Mouse (Mus musculus): ENCODE measurements around the gene Rai1.

Gene Rai1

DNA sequence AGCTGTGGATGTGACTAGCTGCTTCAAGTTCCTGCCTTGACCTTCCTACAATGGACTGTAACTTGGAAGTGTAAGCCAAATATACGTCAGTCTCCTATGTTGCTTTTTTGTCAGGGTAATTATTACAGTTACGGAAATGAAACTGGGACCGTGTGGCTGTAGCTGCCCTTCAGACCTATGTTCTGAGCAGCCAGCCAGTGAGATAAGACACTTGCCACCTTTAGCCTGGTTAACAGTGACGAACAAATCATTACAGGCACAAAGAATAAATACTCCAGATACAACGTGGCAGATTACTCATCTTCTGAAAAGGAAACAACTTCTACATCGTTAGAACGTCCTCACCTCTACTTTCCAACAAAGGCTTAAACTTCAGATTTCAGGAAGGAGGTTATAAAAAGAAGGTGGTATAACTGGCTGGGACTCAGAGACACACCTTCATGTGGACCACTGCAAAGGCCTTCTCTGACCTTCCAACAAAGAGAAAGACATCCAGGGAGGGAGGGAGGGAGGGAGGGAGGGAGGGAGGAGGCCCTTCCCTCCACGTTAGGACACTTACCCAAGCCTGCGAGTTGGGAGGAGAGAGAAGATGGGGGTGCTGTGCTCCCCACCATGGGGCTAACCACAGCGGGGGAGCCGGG lies 139.8 kb downstream of the Rai1 start:
- Histone ChIP-seq H3K27me3 (ENCODE audit: insufficient read depth, low read length) (no peaks in the 10 kb centered on the region), H3K36me3 (ENCODE audit: insufficient read depth, low read length) (0 out of 2 replicates have a peak, but pooled peaks cover 14% of the 10 kb centered on the region), H3K4me3 (replicated peaks; ENCODE audit: low read length) (no peak overlapping the region), H3K9me3 (ENCODE audit: low read length) (no peaks in the 10 kb centered on the region), H3K4me1 (replicated peaks; ENCODE audit: low read depth, low read length) (peaks cover 26% of the 10 kb centered on the region)
- TF ChIP-seq CTCF (conservative IDR thresholded peaks at IDR 0.05; ENCODE audit: low read length) (no peak), NANOG (IDR thresholded peaks at IDR 0.05; ENCODE audit: borderline replicate concordance, low read length) (no peak), POU5F1 (IDR thresholded peaks at IDR 0.05; ENCODE audit: borderline replicate concordance, low read length) (no peak)

DNA sequence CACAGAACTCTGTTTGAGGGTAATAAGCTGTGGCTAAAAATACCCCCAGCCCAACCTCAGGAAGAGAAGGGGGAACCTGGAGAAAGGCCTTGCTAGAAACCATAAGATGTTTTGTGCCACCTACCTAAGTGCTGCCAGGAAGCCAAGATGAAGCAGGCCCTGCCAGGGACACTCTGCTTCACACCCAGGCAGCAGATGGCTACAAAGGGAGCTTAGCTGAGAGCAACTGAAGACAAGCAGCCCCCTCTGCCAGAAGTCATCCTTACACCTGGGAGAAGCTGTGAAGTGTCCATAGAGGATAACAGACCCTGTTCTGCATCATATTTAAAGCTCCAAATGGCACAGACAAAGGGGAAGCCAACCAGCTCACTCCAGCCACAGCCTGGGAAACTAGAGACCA lies 141.3 kb downstream of the Rai1 start:
- Histone ChIP-seq H3K27me3 (ENCODE audit: insufficient read depth, low read length) (no peaks in the 10 kb centered on the region), H3K9me3 (ENCODE audit: low read length) (no peaks in the 10 kb centered on the region), H3K4me1 (replicated peaks; ENCODE audit: low read depth, low read length) (peaks cover 26% of the 10 kb centered on the region), H3K36me3 (ENCODE audit: insufficient read depth, low read length) (0 out of 2 replicates have a peak, but pooled peaks cover 8% of the 10 kb centered on the region), H3K4me3 (replicated peaks; ENCODE audit: low read length) (no peak overlapping the region)
- TF ChIP-seq POU5F1 (IDR thresholded peaks at IDR 0.05; ENCODE audit: borderline replicate concordance, low read length) (no peak), NANOG (IDR thresholded peaks at IDR 0.05; ENCODE audit: borderline replicate concordance, low read length) (no peak), CTCF (conservative IDR thresholded peaks at IDR 0.05; ENCODE audit: low read length) (no peak)

- Histone ChIP-seq H3K4me1 (replicated peaks; ENCODE audit: low read depth, low read length) (peaks cover 26% of the 10 kb centered on the region), H3K9me3 (ENCODE audit: low read length) (no peaks in the 10 kb centered on the region), H3K36me3 (ENCODE audit: insufficient read depth, low read length) (no peaks in the 10 kb centered on the region), H3K4me3 (replicated peaks; ENCODE audit: low read length) (no peak overlapping the region), H3K27me3 (ENCODE audit: insufficient read depth, low read length) (no peaks in the 10 kb centered on the region)
- TF ChIP-seq CTCF (conservative IDR thresholded peaks at IDR 0.05; ENCODE audit: low read length), result no peak
- TF ChIP-seq NANOG (IDR thresholded peaks at IDR 0.05; ENCODE audit: borderline replicate concordance, low read length), result no peak
- no peak for TF ChIP-seq POU5F1 (IDR thresholded peaks at IDR 0.05; ENCODE audit: borderline replicate concordance, low read length)
These were observed 143.1 kb downstream of the Rai1 start for GRCm38 (mm10) chr11:60247753-60248550.

Data from E14TG2a.4 (cell line).